Comparison of ENCODE assay signal across 22 mouse cellular contexts in the genomic region with DNA sequence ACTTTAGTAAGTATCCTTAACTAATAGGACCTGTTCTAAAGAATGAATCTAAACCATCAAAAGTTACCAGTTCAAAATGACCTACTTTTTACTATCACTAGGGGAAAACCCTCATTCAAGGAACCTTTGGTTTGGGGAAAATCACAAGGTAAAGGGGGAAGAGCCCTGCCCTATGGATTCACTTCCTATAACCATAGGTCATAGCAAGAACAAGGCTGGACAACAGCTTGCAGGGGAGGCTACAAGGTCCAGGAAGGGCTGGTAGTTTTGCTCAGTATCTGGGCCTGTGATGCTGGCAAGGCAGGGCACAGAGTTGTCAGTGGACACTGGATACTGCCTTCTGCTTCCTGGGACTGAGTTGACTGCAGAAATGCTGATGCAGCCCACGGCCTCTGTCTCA.
DNase-seq lines count a peak whose midpoint lies in the region; ATAC-seq lines count a peak whose summit lies in the region.
"Had no signal": no experiment of that assay in that cellular context is flagged by ENCODE, and none has a peak within 500 bp of the region (broad histone marks: within the 10 kb centered on the region; RNA-seq: fewer than 3 reads in every experiment).

No protein-coding gene starts in this region.

- H3K9ac ChIP-seq in liver, embryonic 11.5 days (ENCODE audit: low read depth, low read length): no peak overlapping the region
- H3K9ac ChIP-seq: embryonic facial prominence, embryonic 12.5 days; forebrain, embryonic 13.5 days; heart, embryonic 15.5 days; hindbrain, embryonic 13.5 days had no signal

- no peaks in the 10 kb centered on the region for H3K27me3 ChIP-seq in liver, embryonic 11.5 days (replicated peaks; ENCODE audit: control insufficient read depth, insufficient read depth, low read length)
- H3K27me3 ChIP-seq: embryonic facial prominence, embryonic 12.5 days; forebrain, embryonic 13.5 days; heart, embryonic 15.5 days; hindbrain, embryonic 13.5 days had no signal

- no peaks in the 10 kb centered on the region for H3K9me3 ChIP-seq in liver, embryonic 11.5 days (ENCODE audit: control insufficient read depth, low read length)
- H3K9me3 ChIP-seq: embryonic facial prominence, embryonic 12.5 days; forebrain, embryonic 13.5 days; G1E; heart, embryonic 10.5 days; heart, embryonic 15.5 days; hindbrain, embryonic 13.5 days had no signal

- no peak for ATAC-seq in liver, embryonic 11.5 days (replicated peaks; ENCODE audit: low FRiP score)
- peak; percentile 42 for ATAC-seq in common myeloid progenitor, adult 5-6 weeks (replicated peaks; ENCODE audit: low read depth, poor library complexity, severe bottlenecking)
- ATAC-seq in megakaryocyte progenitor cell, adult 5-6 weeks (replicated peaks; ENCODE audit: poor library complexity): peak; percentile 46; the same call in 1 of the 2 replicates
- ATAC-seq: forebrain, embryonic 13.5 days; hindbrain, postnatal 0 days had no signal

- no peak overlapping the region for H3K4me3 ChIP-seq in liver, embryonic 11.5 days (ENCODE audit: low read depth, low read length)
- H3K4me3 ChIP-seq: embryonic facial prominence, embryonic 12.5 days; forebrain, embryonic 13.5 days; gastrocnemius, adult 2 months; heart, embryonic 10.5 days; heart, embryonic 15.5 days; hindbrain, embryonic 13.5 days had no signal

- 64% methylated on average over 1 of the region's 1 CpGs for WGBS in liver, embryonic 11.5 days

- H3K36me3 ChIP-seq in liver, embryonic 11.5 days (ENCODE audit: control insufficient read depth, insufficient read depth, low read length): no peaks in the 10 kb centered on the region
- H3K36me3 ChIP-seq: embryonic facial prominence, embryonic 12.5 days; G1E; heart, embryonic 10.5 days; heart, embryonic 15.5 days; hindbrain, embryonic 13.5 days had no signal

- no peak overlapping the region for H3K4me2 ChIP-seq in liver, embryonic 11.5 days
- H3K4me2 ChIP-seq: embryonic facial prominence, embryonic 12.5 days; forebrain, embryonic 13.5 days; heart, embryonic 15.5 days; hindbrain, embryonic 13.5 days had no signal

- H3K4me1 ChIP-seq in liver, embryonic 11.5 days (replicated peaks; ENCODE audit: control insufficient read depth, insufficient read depth, low read length): peaks cover 7% of the 10 kb centered on the region; the same call in 1 of the 2 replicates
- H3K4me1 ChIP-seq: embryonic facial prominence, embryonic 12.5 days had no signal

- DNase-seq in liver, embryonic 11.5 days (ENCODE audit: low spot score): peak; percentile 1
- DNase-seq in liver (no peak), A20 (ENCODE audit: low read depth, low spot score) (peak; percentile 7)
- DNase-seq in layer of hippocampus, postnatal 36 days: no peak
- no peak for DNase-seq in cerebellum, postnatal 14 days
- DNase-seq: adrenal gland, adult 8-10 months; adrenal gland, postnatal 36 days; cerebellum, adult 2 months; cerebellum, postnatal 10 days; gastrocnemius, adult 2 months; gastrocnemius, postnatal 25 days; heart, adult 18-20 months; heart, postnatal 14 days had no signal

- no peak overlapping the region for H3K27ac ChIP-seq in liver, embryonic 11.5 days (ENCODE audit: low read depth, low read length)
- H3K27ac ChIP-seq: embryonic facial prominence, embryonic 12.5 days; forebrain, embryonic 13.5 days; gastrocnemius, adult 2 months; heart, embryonic 10.5 days; heart, embryonic 15.5 days; hindbrain, embryonic 13.5 days; hindbrain, postnatal 0 days had no signal

Comparison
In these comparisons a context has a peak if more than half of its experiments do, and no peak if none do; other contexts are left out.
1. DNase-seq: peak in liver, embryonic 11.5 days (single experiment) and A20 (single experiment); none in liver (single experiment), layer of hippocampus, postnatal 36 days (0 of 2) and cerebellum, postnatal 14 days (0 of 2).